Mouse (Mus musculus) granulocyte monocyte progenitor cell, adult 5-6 weeks (primary cell): ENCODE data around the gene Slc37a1. TPM values are rescaled to one million over a fixed set of nuclear protein-coding genes. Genes with fewer than 3 reads are reported as not detected.
A peak's percentile ranks its signal among the peaks of the same experiment; 100 is the strongest.

ENCODE experiments used
- ATAC-seq: replicated peaks from 2 replicates; pipeline ENCODE4 v1.8.0; 2016; ENCODE audit warnings: mild to moderate bottlenecking, moderate TSS enrichment, inconsistent platforms; ENCODE audit not compliant: poor library complexity, severe bottlenecking
- total RNA-seq, 2 experiments: library from RNA; stranded (forward) in 1 of 2; stranded (reverse) in 1 of 2; fragments of 200-712, 200-1000 nt in 1 of 2; fragments of >200 nt in 1 of 2; fragmentation: Nextera tagmentation in 1 of 2; gene quantifications; 2 replicates each; pipeline ENCODE4 v1.2.3; 2014 to 2017

Slc37a1 gene
- total RNA-seq, 2 experiments from 2014 or later, result 7.4 to 8.0 TPM

DNA sequence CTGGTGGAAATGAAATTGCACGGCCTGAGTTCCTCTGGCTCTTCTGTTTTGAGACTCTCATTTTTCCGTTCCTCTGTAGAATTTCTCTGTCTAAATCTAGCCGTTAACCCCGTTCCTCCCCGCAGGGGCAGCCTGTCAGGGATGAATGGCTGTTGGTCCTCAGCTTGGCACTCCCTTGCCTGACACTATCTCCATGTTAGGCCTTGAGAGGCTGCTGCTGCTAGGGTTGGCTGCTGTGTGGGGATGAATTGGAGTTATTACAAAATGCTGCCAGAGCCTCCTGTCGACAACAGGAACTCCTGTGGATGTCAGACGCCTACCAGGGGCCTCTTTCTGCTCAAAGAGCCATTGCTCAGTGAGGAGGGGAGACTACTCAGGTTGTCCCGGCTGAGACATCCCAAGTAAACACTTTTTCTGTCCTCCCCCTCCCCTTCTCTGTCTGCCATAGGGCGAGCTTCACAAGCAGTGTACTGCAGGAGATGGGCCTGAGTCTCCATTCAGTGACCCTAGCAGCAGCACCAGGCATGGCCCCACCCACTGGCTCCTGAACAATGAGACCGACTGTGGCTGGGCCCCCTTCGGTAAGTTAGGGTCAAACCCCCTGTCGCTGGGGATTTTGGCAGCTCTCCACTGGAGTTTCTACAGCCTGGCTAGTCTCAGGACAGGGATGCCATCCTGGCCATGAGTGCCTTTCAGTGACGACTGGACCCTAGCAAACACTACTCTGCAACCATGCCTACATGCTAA, 28.6 kb downstream of the Slc37a1 start:
- no peak for ATAC-seq

DNA sequence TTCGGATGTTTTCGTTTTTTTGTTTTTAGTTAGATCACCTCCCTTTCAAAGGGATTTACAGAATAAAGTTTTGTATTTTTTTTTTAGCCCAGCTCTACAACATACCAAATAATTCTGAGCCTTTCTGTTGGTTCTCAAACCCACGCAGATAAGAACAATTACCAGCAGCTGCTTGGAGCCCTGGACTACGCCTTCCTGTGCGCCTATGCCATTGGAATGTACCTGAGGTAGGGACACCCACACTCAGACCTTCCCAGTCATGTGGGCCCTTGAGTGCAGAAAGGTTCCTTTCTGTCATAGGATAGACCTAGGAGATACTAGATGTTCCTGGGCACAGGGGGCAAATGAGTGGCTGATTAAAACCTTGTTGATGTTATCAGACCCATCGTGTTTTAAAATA, 29.4 kb downstream of the Slc37a1 start:
- ATAC-seq, result no peak

DNA sequence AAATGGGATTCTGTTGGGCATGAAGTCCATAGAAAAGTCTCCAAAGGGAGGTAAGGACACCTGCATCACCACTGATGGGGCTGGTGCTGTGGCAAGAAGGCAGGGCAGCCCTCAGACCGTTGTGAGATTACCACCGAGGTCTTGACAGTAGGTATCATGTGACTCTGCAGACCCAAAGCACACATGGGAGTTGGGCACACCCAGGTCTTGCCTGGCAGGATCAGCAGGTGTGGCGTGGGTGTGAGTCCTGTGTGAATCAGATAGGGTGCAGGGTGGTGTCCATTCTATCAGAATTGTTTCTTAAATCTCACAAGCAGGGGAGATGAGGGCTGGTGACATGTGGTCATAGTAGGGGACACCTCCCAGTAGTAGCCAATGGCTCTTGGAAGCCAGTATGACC, 30.4 kb downstream of the Slc37a1 start:
- no peak for ATAC-seq

DNA sequence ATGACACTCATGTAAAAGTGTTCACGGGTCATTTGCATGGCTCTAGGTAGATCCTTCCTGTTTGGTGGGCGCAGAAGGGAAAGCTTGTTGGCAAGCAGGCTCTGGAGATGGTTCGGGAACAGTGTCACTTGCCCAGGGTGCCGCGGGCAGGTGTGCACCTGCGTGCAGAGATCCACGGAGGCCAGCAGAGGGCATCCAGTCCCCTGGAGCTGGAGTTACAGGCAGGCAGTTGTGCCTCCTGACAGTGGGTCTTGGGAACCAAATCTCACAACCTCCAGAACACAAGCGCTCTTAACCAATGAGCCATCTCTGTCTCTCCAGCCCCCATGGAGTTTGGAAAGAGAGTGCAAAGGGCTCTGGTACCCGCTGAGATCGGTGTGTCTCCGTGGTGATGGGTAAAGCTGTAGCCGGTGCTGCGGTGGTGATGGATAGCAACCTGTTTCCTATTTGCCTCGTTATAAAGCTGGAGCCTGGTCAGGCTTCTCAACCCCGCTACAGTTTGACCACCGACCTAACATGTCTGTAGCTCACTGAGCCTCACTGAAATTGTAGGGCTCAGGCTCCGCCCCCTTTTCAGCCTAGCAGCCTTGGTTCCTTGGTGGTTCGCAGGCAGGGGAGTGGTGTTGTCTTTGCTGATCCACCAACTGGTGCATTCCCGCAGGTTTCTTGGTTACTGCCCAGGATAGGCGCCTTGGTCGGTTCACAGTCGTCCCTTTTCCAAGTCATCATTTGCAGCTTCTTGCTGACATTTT, 31.1 kb downstream of the Slc37a1 start:
- no peak for ATAC-seq

DNA sequence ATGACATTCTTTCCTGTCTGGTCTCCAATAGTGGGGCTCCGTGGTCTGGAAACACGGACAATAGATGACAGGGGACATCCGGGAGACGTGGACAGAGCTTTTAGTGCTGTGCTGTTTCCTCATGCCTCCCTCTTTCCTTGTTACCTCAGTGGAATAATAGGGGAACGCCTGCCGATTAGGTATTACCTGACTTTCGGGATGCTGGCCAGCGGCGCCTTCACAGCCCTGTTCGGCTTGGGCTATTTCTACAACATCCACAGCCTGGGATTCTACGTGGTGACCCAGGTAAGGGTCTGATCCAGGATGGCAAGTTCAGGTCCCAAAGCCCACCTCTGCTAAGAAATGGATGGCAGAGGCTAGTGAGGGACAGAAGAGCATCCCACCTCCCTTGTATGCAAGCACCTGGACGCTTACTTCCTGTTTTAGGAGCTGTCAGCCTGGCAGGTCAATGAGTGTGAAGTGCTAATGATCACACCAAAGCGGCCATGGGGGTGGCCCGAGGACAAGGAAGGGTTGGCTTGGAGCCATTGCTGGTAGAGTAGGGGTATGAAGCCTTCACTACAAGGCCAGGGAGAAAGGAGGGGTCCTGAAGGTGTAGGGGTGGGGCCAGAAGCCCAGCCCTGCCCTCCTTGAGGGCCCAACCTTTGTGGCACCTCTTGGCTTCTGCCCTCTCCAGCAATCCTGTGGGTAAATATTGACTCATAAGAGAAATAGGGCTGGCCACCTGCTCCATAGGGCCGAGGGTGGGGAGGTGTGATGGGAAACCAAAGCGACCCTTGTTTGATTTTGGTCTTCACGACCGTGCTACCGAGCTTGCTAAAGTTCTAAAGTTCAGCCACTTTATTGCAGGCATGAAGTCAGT, 32.5 kb downstream of the Slc37a1 start:
- no peak for ATAC-seq

DNA sequence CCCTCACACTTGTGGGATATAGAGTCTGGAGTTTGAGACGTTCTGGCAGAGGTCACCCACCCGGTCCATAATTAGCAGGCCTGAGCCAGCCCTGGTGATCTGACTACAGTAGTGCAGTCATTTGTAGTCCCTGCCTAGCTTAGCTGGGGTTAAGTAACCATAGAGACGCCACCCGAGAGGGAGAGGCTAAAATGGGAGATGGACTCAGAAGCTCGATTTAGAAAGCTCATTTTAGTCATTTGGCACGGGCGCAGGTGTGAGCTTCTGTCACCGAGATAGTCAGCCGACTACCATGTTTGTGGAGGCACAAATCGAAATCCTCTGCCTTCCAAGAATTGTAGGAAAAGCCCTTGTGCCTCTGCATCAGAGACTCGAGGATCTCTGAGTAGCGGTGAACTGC, 34.8 kb downstream of the Slc37a1 start:
- ATAC-seq, result no peak

DNA sequence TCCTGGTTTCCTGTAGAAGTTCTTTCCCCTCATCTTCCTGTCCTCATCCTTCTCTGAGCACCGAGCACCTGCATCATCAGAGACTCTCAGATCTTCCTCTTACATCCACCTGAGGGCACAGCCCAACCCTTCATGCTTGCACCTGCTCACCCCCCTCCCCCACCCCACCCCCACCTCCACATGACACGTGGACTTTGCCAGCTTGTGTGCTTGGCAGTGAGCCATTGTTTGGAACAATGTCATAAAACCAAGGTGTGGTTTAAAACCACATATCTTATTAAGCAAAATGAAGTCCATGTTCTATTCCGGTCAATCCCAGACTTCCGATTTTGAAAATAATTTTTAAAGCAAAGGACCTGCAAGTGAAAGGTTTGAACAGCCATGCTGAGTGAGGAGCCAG, 35.9 kb downstream of the Slc37a1 start:
- ATAC-seq, result no peak

DNA sequence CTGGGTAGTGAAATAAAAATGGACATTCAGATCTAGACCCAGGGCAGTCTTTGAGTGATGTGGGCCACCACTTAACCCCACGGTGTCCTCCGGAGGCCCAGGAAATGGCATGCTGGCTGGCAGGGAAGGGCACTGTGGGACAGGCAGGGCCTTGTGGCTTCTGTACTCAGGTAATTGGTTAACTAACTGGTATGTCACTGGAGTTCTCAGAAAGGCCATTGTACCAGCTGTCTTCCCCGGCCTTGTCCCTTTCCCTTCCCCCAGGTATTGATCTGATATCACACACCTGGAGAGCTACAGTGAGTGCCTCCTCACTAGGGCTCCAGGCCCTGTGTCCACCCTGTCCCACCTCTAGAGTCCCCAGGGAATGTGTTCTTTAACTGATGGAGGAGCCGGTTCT, 36.8 kb downstream of the Slc37a1 start:
- no peak for ATAC-seq

DNA sequence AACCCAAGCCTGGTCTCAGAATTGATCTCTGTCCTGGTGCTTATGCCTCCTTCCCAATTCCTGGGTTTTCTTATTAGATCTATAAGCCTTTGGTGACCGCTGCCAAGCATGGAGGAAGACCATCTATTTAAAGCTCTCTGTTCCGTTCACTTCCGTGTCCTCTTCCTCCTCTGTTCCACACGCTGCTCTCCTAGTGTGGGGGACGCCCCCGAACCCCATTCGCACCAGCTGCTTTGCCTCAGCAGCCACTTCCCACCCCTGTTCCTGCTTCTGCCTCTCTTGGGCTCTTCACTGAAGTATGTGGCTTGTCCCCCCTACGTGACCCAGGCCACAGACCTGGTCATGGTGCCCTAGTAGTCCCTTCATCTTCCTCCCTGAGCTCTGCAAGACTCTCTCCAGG, 37.6 kb downstream of the Slc37a1 start:
- no peak for ATAC-seq

DNA sequence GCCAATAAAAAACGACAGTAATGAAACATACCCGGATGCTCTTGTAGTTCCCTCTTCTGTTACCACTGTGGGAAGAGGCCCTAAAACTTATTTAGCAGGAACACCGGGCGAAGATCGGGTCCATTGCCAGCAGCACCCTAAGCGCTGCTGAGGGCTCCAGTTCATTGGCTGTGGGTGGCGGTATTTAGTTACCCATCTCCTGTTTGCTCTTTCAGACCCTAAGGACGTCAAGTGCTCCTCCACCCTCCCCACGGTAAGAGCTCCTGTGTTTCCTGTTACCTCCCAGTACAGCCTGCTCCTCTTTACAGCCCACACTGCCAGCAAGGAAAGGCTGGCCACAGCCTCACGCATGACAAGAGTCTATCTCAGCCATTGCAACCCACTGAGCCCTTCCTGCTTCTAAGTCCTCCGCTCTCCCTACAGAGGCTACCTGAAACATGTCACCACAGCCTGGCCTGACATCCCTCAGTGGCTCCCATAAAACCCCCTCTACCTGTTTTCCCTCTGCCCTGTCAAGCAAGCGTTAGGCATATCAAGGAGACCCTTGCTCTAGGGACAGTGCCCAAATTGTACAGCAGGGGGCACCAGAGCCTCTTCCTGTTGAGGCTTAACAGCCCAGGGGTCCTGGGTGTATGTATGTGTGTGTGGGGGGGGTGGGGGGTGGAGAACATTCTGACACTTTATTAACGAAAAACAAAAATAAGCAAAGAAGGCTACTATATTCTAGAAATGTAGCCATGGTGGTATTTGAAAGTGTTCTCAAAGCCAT, 39.0 kb downstream of the Slc37a1 start:
- ATAC-seq, result 0 out of 2 replicates have a peak, but pooled peaks have one; percentile 36

DNA sequence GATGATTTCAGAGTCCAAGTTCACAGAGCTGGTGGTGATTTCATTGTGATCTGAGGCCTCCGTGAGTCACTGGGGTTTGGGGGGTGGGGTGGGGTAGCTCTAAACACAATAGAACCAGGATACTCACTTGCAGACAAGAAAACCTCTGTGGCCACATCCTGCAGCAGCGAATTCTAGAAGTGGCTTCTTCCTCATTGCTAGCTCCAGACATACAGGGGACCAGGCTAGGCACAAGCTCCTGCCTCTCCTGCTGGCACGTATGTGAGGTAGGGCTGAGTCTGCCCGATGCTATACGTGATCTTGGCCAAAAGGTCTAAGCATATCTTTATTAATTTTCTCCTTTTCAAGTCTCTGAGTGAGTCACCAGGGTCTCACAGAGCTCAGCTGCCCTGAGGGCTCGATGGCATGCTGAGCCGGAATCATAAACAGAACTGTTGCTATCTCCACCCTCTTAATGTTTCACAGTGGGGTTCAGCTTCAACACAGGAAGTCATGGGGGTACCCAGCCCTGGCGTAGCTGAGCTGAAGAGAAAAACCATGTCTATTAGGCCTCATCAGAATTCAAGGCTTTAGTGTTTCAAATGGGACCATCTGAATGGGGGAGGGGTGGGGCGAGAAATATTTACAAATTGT, 39.7 kb downstream of the Slc37a1 start:
- no peak for ATAC-seq

DNA sequence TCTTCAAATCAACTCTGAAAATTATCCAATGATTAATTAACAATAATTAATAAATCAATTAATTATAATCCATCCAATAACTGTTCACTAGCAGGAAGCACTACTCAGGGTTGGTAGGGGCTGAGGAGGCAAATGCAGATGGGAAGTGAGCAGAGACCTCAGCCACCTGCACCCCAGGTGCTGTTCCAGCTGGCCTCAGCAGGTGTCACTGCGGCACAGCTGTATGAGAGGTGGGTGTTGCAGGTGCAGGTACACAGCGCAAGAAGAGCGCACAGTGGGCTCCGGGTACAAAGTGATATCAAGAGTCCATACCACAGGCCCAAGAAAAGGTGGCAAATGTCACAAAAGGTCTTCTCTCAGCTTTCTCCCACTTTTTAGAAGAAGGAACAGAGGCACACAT, 41.9 kb downstream of the Slc37a1 start:
- ATAC-seq, result no peak

DNA sequence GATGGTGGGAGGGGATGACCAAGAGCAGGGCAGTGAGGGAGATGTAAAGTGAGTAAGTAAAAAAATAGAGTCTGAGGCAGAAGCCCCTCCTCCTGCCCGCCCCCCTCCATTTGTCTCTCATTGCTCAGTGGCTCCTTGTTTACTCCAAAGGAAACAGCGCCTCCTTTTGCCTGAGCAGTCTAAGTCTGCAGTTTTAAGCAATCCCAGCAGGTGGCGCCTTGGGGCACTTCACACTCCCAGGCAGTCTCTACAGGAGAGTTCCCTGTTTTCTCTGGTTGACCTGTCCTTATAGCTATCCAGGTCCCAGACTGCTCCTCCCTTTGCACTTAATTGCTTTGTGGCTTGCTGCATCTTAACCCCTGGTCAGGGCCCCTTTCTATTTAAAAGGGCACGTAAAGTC, 44.0 kb downstream of the Slc37a1 start:
- peak; percentile 68 for ATAC-seq

DNA sequence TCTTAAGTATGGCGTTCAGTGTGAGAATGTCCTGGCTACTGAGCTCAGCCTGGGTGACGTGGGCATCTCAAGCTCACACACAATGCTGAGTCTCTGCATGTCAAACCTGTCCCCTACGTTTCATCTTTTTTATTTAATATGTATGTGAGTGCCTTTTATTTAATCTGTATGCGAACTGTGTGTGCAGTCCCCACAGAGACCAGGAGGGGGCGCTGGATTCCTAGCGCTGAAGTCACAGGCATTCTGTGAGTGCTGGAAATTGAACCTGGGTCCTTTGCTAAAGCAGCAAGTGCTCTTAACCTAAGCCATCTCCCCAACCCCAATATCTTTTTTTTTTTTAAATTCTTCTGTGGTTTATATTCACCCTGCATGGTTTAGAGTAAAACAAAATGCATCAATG, 44.7 kb downstream of the Slc37a1 start:
- ATAC-seq, result no peak

DNA sequence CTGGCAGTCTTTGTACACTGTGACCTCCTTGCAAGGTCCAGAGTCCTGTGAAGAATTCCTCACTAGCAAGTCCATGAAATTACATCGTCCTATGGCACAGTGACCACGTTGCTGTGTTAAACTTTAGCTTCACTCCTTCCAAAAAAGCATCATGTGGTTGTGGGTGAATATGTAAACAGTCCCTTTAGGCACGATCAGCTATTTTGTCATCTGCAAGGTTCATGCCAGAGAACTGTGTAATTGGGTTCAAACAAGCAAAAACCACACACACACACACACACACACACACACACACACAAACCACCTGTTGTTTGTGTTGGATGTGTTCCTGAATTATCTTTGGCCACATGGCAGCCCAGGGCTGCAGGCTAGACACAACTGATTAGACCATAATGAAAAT, 45.3 kb downstream of the Slc37a1 start:
- no peak for ATAC-seq

DNA sequence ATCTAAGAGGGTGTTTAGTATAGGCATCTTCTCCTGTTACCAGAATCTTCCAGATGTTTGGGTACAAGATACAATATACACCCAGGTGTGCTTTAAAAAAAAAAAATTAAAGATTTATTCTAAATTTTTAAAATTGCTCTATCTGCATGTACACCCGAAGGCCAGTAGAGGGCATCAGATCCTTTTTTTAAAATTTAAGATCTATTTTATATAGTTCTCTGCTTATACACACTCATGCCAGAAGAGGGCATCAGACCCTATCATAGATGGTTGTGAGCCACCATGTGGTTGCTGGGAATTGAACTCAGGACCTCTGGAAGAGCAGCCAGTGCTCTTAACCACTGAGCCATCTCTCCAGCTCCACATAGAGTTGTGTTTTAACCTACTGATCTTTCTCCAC, 45.7 kb downstream of the Slc37a1 start:
- no peak for ATAC-seq

DNA sequence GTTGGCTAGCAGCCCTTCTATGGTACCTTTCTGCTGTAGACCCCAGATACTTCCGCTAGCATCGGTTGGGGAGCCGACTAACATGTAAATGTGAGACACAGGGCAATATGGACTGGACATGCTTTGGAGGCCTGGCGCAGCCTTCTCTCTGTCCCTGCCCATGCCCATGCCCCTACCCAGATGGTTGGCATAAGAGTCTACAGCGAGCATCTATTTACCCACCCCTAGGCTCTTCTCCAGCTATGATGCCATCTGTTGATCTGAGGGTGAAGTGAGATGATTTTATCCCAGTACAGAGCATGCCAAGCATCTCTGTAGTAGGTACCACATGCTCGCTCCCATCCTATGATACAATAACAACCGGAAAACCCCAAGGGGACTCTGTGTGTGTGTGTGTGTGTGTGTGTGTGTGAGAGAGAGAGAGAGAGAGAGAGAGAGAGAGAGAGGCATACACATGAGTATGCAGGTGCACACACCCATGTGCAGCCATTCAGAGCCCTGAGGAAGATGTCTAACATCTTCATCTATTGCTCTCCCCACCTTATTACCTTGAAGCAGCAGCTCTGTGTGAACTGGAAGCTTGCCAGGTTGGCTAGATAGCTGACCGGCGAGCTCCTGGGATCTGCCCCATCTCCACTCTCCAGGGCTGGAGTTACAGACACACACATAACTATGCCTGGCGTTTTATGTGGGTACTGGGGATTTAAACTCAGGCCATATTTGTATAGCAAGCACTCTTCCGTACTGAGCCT, 48.1 kb downstream of the Slc37a1 start:
- no peak for ATAC-seq

DNA sequence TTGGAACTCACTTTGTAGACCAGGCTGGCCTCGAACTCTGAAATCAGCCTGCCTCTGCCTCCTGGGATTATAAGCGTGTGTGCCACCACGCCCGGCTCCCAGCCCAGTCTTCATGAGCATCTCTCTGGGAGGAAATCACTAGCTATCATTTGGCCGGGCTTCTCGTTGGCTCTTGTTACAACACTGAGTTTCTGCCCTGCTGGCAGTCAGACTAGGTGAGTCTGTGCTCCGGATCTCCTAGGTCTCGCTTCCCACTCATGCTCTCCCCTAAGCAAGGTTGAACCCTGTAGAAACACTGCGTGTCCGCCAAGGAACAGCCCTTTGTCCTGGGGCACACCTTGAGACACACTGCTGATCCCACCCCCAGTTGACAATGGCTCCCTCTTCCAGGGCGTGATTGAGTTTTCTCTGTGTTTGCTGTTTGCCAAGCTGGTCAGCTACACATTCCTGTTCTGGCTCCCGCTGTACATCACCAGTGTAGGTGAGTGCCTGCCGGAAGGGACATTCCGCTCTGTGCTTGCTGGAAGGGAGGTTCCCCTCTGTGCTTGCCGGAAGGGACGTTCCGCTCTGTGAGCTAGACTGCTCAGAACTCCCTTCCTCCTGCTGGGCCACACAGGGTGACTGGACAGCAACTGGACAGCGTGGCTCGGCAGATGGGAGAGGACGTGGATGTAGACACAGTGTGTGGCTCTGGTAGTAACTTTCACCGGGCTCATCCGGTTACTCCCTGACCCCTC, 48.9 kb downstream of the Slc37a1 start:
- no peak for ATAC-seq
